Mouse (Mus musculus) 3T3-L1 (cell line): ENCODE results near the gene Polr2l.

Experiments used
- DNase-seq: peaks from one replicate; pipeline ENCODE4 v3.0.0-alpha.2; 2015; ENCODE audit warnings: low read depth, low spot score

The Polr2l gene

DNA sequence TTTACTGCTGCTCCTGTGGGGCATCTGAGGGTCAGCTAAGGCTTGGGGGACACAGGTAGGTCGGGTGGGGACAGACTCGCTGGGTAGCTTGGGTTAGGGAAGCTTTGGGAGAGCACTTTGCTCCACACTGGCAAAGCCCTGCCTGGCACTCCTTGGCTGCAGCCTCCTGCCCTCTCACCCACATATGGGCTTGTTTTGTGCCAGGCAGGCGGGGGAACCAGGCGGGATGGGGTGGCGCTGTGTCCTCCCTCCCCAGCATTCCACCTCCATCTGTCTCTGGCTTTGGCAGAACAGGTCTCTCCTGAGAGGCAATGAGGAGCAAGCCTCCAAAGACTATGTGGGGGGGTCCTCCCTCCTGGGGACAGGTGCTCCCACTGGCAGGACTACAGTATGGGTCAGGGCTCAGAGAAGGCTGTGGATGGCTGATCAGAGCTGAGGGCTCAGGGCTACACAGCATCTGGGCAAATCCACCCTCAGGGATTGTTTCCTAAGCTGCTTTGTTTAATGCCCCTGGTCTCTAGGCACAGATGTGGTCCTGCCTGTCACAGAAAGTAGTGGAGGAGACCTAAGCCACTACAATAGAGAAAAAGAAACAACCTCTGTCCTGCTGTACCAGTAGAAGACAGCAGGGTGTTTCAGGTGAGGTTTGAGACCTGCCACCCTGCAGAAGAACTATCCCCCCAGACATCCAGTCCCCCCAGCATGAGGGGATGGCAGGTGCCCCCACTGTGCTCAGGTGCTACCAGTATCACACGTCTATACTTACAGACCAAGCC lies 42.0 kb downstream of the Polr2l start:
- no peak for DNase-seq

DNA sequence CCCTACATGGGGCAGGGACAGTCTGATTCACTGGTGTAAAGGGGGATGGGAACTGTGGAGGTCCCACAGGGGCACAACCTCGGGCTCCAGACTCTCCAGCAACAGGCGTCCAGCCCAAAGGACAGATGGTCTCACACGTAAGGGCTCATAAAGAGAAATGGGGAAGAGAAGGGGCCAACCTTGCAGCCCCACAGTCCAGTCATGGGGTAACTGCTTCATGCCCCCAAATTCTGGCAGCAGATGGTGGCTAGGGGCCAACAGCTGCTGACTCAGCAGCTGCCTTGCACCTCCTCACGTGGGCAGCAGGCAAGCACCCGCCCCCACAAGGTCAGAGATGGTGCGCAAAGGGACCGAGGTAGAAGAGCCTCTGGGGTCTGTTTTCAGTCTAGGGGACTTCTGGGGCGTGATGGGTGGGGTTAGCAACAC lies 42.7 kb downstream of the Polr2l start:
- DNase-seq: no peak

DNA sequence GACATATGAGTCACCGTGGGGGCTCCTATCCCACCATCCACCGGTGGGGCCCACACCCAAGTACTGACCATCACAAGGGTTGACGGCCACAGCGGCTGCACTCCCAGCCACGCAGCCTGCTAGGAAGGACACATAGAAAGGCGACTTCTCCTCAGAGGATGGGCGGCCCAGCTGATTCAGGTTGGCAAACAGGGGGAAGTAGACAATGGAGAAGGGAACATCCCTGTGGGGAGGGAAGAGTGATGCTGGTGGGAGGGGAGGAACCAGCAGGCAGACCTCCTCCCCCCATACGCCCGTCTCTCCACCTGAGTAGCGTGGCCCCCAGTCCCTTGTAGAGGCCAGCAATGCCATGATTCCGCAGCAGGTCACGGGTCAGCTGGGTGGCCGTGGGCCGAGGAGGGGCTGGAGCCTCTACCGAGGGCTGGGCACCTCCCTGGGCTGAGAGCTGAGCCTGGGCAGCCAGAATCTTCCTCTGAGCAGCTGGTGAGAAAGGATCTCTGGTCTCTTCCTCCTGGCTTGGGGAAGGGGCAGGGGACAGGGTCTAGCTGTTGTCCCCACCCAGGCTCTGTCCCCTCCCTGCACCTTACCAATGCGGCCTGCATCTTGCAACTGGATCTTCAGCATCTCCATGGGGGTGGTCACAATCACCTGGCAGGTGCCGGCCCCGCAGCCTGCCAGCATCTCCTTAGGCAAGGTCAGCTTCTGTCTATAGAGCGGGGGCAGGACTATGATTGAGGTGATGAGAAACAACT lies 43.3 kb downstream of the Polr2l start:
- no peak for DNase-seq

DNA sequence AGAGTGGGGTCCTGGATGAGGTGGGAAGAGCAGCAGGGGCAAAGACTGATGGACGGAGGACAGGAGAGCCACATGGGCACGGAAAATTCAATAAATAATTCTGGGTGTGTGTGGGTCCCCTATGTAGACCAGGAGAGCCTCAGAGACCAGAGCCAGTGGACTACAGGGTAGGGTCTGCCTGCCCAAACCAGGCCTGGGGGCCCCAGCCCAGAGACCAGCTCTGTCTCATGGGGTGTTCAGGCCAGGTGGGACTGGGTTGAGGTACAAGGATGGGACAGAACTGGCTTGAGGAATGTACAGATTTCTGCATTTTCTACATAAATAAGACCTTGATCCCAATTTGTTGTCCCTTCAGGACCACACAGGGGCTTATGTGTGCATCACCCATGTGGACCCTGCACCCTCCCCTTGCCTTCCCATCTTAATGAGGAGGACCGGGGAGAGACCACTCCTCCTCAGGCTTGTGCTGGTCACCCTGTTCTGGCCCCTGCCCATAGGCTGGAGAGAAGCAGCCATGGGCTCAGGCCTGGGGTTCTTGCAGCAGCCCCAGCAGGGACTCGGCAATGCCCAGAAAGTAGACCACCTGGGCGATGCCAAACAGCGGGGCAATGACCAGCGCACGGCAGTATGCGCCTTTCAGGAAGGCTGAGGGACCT lies 44.2 kb downstream of the Polr2l start:
- DNase-seq: no peak

DNA sequence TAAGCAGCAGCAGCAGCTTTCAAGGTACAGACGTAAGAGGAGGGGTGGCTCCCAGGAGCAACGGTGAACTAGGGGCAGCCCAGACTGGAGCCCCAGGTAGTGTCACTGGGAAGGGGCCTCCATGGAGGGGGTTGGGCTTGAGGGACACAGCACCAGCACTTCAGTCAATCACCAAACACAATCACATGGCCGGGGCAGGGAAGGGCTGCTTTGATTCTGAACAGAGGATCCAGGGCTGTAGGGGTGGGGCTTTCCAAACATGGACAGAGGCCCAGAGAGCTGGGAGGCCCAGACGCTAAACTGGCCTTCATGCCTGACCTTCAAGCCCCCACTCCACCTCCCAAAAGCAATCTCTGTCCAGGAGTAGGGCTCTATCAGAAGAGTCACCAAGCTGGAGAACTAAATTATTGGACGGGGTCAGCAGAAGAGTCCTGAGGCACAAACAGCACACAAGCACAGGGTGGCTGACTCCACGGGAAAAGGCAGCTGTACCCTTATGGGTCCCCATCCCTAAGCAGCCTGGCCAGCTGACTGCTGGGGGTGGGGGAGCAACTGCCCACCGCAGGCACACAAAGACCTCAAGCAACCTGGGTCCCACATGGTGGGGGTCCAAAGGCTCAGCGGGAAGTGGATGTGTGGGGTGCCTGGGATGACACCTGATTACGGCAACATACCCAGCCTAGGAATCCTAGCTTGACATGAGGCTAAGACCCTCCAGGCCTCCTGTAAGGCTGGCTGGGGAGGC lies 44.9 kb downstream of the Polr2l start:
- DNase-seq: no peak

DNA sequence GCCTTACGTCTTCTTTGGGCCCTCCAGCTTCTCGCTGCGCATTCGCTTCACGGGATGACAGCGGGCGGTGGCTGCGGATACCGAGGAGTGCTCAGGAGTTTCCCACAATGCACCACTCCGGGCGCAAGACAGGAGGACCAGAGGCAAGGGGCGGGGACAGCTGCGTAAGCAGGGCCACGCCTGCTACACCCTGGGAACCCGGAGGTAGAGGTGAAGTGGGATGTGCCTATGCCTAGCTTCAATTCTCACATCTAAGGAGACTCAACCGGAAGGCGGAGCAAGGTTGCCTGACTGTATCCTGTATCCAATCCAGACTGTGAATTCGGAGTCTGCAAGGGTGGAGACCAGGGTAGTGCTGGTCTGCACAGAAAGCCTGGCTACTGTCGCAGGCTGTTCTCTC lies 45.6 kb downstream of the Polr2l start, which contains the start of gene Cend1:
TSS of gene Cend1 (minus strand) at position 182 of the 400 bp plus-strand sequence.
- no peak for DNase-seq

DNA sequence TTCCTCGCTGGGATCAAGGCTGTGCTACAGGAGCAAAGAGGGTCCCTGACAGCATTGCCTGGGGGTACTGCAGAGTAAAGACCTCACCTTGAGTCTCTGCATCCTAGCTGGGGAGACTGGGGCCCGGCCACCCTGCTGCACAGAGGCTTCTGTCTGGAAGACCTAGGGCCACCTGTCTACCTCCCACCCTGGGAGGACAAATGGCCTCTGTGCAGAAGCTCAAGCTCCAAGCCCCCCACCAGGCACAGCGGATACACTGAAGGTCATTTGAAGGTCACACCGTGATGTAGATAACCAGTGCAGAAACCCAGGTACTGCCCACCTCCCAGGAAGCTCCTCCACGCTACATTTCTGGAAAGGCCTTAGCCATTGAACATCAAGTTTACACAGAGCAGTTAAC lies 46.2 kb downstream of the Polr2l start:
- DNase-seq: no peak

DNA sequence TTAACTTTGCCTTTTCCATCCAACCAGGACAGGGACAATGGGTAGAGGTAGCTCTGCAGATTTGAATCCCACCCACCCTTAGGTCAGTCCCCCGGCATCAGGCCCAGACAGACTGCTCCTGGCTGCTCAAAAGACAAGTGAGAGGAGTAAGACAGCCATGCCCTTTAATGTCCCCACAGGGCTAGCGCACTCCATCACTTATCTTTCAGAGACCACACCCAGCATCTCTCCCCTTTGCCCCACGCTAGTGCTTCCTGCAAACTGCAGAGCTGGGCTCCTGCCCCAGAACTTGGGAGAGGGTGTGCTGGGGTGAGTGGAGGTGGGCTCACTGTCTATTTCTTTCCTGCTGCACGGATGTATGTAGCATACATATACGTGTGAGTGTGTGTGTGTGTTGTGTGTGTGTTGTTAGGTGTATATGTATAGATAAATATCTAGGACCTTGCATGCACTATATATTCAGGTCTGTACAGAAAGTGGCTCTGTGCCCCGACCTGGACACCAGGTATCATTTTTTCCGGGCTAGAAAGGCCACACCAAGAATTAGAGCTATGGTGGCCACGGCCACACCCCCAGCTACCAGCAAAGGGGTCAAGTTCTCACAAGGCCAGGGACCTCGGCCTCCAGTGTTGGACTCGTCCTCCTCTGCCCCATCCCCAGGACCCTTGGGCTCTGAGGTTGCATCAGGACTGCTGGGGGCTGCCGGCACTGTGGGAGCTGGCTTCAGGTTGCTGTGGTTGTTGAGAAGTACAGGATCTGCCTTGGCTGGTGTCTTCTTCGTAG lies 47.8 kb downstream of the Polr2l start:
- no peak for DNase-seq

DNA sequence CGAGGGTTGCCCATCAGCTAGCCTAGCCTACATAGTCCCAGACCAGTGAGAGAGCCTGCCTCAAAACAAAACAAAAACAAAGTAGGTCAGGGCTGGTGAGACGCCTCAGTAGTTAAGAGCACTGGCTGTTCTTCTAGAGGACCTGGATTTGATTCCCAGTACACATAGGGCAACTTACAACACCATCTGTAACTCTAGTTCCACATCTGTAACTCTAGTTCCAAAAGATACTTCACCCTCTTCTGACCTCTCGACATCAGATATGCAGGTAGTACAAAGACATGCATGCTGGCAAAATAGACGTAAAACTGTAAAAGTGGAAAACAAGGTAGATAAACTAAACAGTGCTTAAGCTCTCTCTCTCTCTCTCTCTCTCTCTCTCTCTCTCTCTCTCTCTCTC lies 51.1 kb downstream of the Polr2l start:
- no peak for DNase-seq
